Mouse (Mus musculus) CD4-positive, CD25-positive, alpha-beta regulatory T cell, adult 4 months (primary cell): Measurements from ENCODE around the gene Arsg. TPM values are rescaled to one million over a fixed set of nuclear protein-coding genes. Genes with fewer than 3 reads are reported as not detected.

ENCODE experiments used
- ATAC-seq: one replicate; pipeline ENCODE4 v1.8.0; 2017
- polyA plus RNA-seq, 2 experiments: library from polyadenylated mRNA; unstranded; fragments of 100-300 nt; shearing (Covaris generic); gene quantifications; one replicate each; pipeline ENCODE4 v1.2.1; 2017

Arsg gene
- polyA plus RNA-seq, 2 experiments from 2014 or later = 4.5 to 7.1 TPM

- ATAC-seq = peak; percentile 79
Observed at GRCm38 (mm10) chr11:109495771-109496474, 22.7 kb downstream of the Arsg start.

- no peak for ATAC-seq
Observed at GRCm38 (mm10) chr11:109496475-109496993, 23.4 kb downstream of the Arsg start.

GRCm38 (mm10) chr11:109496996-109497714 lies 24.0 kb downstream of the Arsg start:
- ATAC-seq = peak; percentile 60

GRCm38 (mm10) chr11:109497990-109498389 lies 24.8 kb downstream of the Arsg start:
- ATAC-seq = no peak

GRCm38 (mm10) chr11:109500206-109500605 lies 27.0 kb downstream of the Arsg start:
- no peak for ATAC-seq

- no peak for ATAC-seq
Observed at GRCm38 (mm10) chr11:109504977-109505376, 31.8 kb downstream of the Arsg start.

- no peak for ATAC-seq
Observed at GRCm38 (mm10) chr11:109505823-109506222, 32.6 kb downstream of the Arsg start.

- ATAC-seq = no peak
Observed at GRCm38 (mm10) chr11:109507068-109507467, 33.9 kb downstream of the Arsg start.

GRCm38 (mm10) chr11:109512995-109513675 lies 40.0 kb downstream of the Arsg start:
- no peak for ATAC-seq

- no peak for ATAC-seq
Observed at GRCm38 (mm10) chr11:109514064-109514612, 41.0 kb downstream of the Arsg start.

GRCm38 (mm10) chr11:109517330-109517729 lies 44.2 kb downstream of the Arsg start:
- no peak for ATAC-seq

- ATAC-seq = no peak
Observed at GRCm38 (mm10) chr11:109517816-109518215, 44.6 kb downstream of the Arsg start.

GRCm38 (mm10) chr11:109520958-109521357 lies 47.8 kb downstream of the Arsg start:
- ATAC-seq = no peak

- ATAC-seq = no peak
Observed at GRCm38 (mm10) chr11:109524869-109525268, 51.7 kb downstream of the Arsg start.

- no peak for ATAC-seq
Observed at GRCm38 (mm10) chr11:109525571-109525970, 52.4 kb downstream of the Arsg start.

GRCm38 (mm10) chr11:109530030-109530429 lies 56.9 kb downstream of the Arsg start:
- no peak for ATAC-seq

- ATAC-seq = no peak
Observed at GRCm38 (mm10) chr11:109535966-109536365, 62.8 kb downstream of the Arsg start.

GRCm38 (mm10) chr11:109536939-109537338 lies 63.8 kb downstream of the Arsg start:
- ATAC-seq = no peak

GRCm38 (mm10) chr11:109539290-109539689 lies 66.1 kb downstream of the Arsg start:
- no peak for ATAC-seq

- no peak for ATAC-seq
Observed at GRCm38 (mm10) chr11:109543466-109543865, 70.3 kb downstream of the Arsg start.

- no peak for ATAC-seq
Observed at GRCm38 (mm10) chr11:109544432-109544831, 71.3 kb downstream of the Arsg start.

- no peak for ATAC-seq
Observed at GRCm38 (mm10) chr11:109545265-109545664, 72.1 kb downstream of the Arsg start.

GRCm38 (mm10) chr11:109545700-109546143 lies 72.5 kb downstream of the Arsg start:
- peak; percentile 71 for ATAC-seq
